Mouse (Mus musculus): ENCODE measurements at regions not wholly inside any gene's neighbourhood (a gene's known extent, or its start where the extent isn't known, plus 50 kb on each side); places are given as distances from the start of the nearest gene placed in this dataset.

DNA sequence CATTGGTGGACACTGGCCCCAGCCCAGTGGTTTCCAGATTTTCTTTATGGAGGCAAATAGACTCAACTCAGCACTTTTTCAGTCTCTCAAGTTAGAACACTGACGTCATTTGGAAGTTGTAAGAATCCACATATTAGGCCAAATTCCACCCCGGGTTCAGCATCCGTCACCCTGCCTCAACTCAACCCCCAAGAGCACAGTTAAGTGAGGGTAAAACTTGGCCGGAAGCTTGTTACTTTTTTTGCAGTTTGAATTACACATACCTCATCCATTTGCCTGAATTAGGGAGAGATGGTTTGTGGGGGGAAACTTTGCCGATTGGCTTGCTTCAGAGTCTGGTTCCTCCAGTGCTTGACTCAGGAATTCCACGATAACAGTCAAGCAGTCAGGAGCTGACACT, 251.9 kb downstream of the 1500009L16Rik start:
- peak; percentile 79 for ATAC-seq (ENCODE audit: low FRiP score, low read depth)

DNA sequence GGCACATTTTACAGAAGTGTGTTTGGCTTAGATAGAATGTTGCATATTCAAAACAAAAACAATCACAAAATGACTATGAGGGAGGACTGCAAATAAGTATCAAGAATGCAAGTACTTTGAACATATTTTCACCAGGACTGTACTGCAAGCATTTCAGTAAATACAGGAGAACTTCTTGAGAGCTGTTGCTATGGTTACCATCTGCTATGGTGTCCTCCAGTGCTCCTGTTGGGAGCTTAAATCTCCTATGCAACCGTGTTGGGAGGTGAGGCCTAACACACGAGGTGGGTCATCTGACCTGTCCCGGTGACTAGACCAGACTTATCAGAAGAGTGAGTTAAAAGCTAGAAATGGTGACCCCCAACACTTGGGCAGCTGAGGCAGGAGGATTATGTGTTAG, 253.9 kb downstream of the 1500009L16Rik start:
- 54% methylated on average over 3 of the region's 3 CpGs for WGBS

More for the DNA sequence above, 251.9 kb downstream of the 1500009L16Rik start:
- H3K27me3 ChIP-seq (ENCODE audit: control insufficient read depth, insufficient read depth, low read length): no peaks in the 10 kb centered on the region
- 40% methylated on average over 6 of the region's 6 CpGs for WGBS
- no peak overlapping the region for H3K27ac ChIP-seq (replicated peaks; ENCODE audit: low read depth, low read length)
- no peak for TF ChIP-seq POLR2A (IDR thresholded peaks at IDR 0.05; ENCODE audit: borderline replicate concordance, extremely low read depth, insufficient read depth, insufficient read length)
- peak; percentile 74 for DNase-seq (ENCODE audit: low spot score)
- no peak overlapping the region for H3K4me2 ChIP-seq (replicated peaks; ENCODE audit: low read depth, low read length, severe bottlenecking)
- no peak overlapping the region for H3K4me3 ChIP-seq (replicated peaks; ENCODE audit: low read length)
- no peaks in the 10 kb centered on the region for H3K9me3 ChIP-seq (ENCODE audit: control insufficient read depth, low read length)
- no peaks in the 10 kb centered on the region for H3K36me3 ChIP-seq (ENCODE audit: control insufficient read depth, insufficient read depth, low read length)
- peaks cover 7% of the 10 kb centered on the region; the same call in 1 of the 2 replicates for H3K4me1 ChIP-seq (ENCODE audit: control insufficient read depth, insufficient read depth, low read length)
- H3K9ac ChIP-seq (ENCODE audit: low read depth, low read length, severe bottlenecking): no peak overlapping the region

DNA sequence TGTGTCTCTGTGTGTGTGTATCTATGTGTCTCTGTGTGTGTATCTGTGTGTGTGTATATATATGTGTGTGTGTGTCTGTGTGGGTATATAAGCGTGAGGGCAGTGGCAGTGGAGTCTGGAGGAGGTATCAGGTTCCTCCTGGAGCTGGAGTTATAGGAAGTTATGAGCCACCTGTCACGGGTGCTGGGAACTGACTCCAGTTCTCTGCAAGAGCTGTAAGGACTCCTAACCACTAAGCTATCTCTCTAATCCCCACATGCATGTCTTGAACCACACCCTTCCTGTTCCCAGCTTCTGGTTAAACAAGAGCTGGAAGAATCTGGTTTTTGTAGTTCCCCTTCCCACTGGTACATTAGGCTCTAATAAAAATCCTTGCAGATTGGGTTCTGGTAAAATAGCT, 257.3 kb downstream of the 1500009L16Rik start:
- no peak for ATAC-seq (ENCODE audit: low FRiP score, low read depth)
- no peaks in the 10 kb centered on the region for H3K27me3 ChIP-seq (ENCODE audit: control insufficient read depth, insufficient read depth, low read length)

More for the DNA sequence above, 253.9 kb downstream of the 1500009L16Rik start:
- Histone ChIP-seq H3K4me3 (replicated peaks; ENCODE audit: low read length) (no peak overlapping the region), H3K27me3 (ENCODE audit: control insufficient read depth, insufficient read depth, low read length) (no peaks in the 10 kb centered on the region), H3K36me3 (ENCODE audit: control insufficient read depth, insufficient read depth, low read length) (no peaks in the 10 kb centered on the region), H3K9ac (ENCODE audit: low read depth, low read length, severe bottlenecking) (no peak overlapping the region), H3K27ac (replicated peaks; ENCODE audit: low read depth, low read length) (no peak overlapping the region), H3K4me1 (ENCODE audit: control insufficient read depth, insufficient read depth, low read length) (peaks cover 7% of the 10 kb centered on the region; the same call in 1 of the 2 replicates), H3K9me3 (ENCODE audit: control insufficient read depth, low read length) (no peaks in the 10 kb centered on the region), H3K4me2 (replicated peaks; ENCODE audit: low read depth, low read length, severe bottlenecking) (no peak overlapping the region)
- no peak for DNase-seq (ENCODE audit: low spot score)
- TF ChIP-seq POLR2A (IDR thresholded peaks at IDR 0.05; ENCODE audit: borderline replicate concordance, extremely low read depth, insufficient read depth, insufficient read length): no peak
- ATAC-seq (ENCODE audit: low FRiP score, low read depth): no peak

DNA sequence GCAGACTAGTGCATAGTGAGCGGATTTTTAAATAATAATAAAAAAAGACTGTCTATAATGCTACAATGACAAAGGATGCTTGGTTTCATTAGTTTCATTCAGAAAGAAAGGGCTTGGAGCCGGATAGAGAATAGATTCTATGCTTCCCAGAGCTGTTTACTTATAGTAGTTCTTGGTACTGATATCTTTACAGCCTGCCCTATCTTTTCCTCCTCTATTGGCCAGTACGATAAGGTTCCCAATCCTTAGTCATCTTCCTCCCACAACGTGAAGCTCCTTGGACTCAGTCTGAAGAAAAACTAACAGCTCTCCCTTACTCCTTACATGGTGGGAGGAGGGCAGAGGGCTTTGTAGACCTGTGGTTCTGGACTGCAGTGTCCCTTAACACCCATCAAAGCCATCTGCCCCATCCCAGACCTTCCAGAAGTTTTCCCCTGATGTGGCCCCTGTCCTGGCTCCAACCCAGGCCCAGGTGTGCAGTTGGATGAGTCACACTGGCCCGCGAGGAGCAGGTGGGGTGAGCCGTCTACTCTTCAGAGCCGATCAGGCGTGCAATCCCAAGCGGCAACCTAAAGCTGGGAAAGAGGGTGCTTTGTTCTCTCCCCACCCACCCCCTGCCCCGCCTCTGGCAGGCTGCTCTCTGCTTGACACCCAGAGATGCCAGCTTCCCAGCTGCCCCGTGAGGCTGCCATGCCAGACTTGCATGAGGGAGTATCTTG, 262.2 kb downstream of the 1500009L16Rik start:
- H3K4me1 ChIP-seq (ENCODE audit: control insufficient read depth, insufficient read depth, low read length): no peaks in the 10 kb centered on the region
- ATAC-seq (ENCODE audit: low FRiP score, low read depth) (no peak; the same call in 1 of the 2 replicates), DNase-seq (ENCODE audit: low spot score) (no peak)
- no peak overlapping the region for H3K9ac ChIP-seq (ENCODE audit: low read depth, low read length, severe bottlenecking)
- no peaks in the 10 kb centered on the region for H3K27me3 ChIP-seq (ENCODE audit: control insufficient read depth, insufficient read depth, low read length)
- no peaks in the 10 kb centered on the region for H3K9me3 ChIP-seq (ENCODE audit: control insufficient read depth, low read length)
- H3K4me2 ChIP-seq (replicated peaks; ENCODE audit: low read depth, low read length, severe bottlenecking): no peak overlapping the region
- no peak for TF ChIP-seq POLR2A (IDR thresholded peaks at IDR 0.05; ENCODE audit: borderline replicate concordance, extremely low read depth, insufficient read depth, insufficient read length)
- H3K4me3 ChIP-seq (replicated peaks; ENCODE audit: low read length): no peak overlapping the region
- no peaks in the 10 kb centered on the region for H3K36me3 ChIP-seq (ENCODE audit: control insufficient read depth, insufficient read depth, low read length)
- 73% methylated on average over 12 of the region's 12 CpGs for WGBS
- no peak overlapping the region for H3K27ac ChIP-seq (replicated peaks; ENCODE audit: low read depth, low read length)

More for the DNA sequence above, 257.3 kb downstream of the 1500009L16Rik start:
- WGBS: 49% methylated on average over 2 of the region's 2 CpGs
- no peak for DNase-seq (ENCODE audit: low spot score)
- Histone ChIP-seq H3K36me3 (ENCODE audit: control insufficient read depth, insufficient read depth, low read length) (no peaks in the 10 kb centered on the region), H3K9ac (ENCODE audit: low read depth, low read length, severe bottlenecking) (no peak overlapping the region), H3K4me2 (replicated peaks; ENCODE audit: low read depth, low read length, severe bottlenecking) (no peak overlapping the region), H3K27ac (replicated peaks; ENCODE audit: low read depth, low read length) (no peak overlapping the region), H3K4me1 (ENCODE audit: control insufficient read depth, insufficient read depth, low read length) (peaks cover 6% of the 10 kb centered on the region; the same call in 1 of the 2 replicates), H3K9me3 (ENCODE audit: control insufficient read depth, low read length) (no peaks in the 10 kb centered on the region), H3K4me3 (replicated peaks; ENCODE audit: low read length) (no peak overlapping the region)
- no peak for TF ChIP-seq POLR2A (IDR thresholded peaks at IDR 0.05; ENCODE audit: borderline replicate concordance, extremely low read depth, insufficient read depth, insufficient read length)

DNA sequence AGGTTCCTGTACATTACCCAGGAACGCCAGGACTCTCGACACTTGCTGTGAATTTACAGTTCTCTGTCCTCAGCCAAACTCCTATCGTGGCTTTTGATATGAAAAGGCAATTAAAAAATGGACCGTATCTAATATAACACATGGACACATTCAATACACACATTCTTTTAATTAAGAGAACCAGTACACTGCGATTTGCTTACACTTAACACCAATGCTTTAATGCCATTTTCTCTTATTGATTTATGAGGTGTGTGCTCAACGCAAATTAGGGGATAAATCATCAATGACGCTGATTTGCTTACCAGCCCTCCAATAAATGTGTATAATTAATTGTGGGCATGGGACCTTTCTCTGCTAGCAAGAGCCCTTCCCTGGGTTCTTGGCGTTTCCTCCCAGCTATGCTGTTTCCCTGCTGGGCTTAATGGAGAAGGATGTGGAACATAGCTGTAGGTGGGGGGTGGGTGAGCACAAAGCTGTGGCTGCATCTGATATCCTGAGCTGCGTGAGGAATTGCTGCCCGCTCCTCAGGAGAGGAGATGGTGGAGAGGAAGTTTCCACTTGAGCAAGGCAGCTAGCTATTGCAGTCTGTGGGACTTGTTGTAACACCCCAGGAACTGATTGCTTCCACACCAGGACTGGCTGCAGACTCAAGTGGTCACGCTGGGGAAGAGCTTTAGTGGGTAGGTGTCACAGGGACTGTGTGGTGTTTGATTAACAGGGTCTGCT, 270.1 kb downstream of the 1500009L16Rik start:
- Histone ChIP-seq H3K4me3 (replicated peaks; ENCODE audit: low read length) (no peak overlapping the region), H3K9ac (ENCODE audit: low read depth, low read length, severe bottlenecking) (no peak overlapping the region), H3K36me3 (ENCODE audit: control insufficient read depth, insufficient read depth, low read length) (no peaks in the 10 kb centered on the region), H3K4me2 (replicated peaks; ENCODE audit: low read depth, low read length, severe bottlenecking) (peak overlapping the region; percentile 1; the same call in 1 of the 2 replicates), H3K27ac (replicated peaks; ENCODE audit: low read depth, low read length) (no peak overlapping the region), H3K27me3 (ENCODE audit: control insufficient read depth, insufficient read depth, low read length) (no peaks in the 10 kb centered on the region), H3K9me3 (ENCODE audit: control insufficient read depth, low read length) (no peaks in the 10 kb centered on the region), H3K4me1 (ENCODE audit: control insufficient read depth, insufficient read depth, low read length) (peaks cover 35% of the 10 kb centered on the region)
- DNase-seq (ENCODE audit: low spot score): peak; percentile 36
- no peak for TF ChIP-seq POLR2A (IDR thresholded peaks at IDR 0.05; ENCODE audit: borderline replicate concordance, extremely low read depth, insufficient read depth, insufficient read length)
- ATAC-seq (ENCODE audit: low FRiP score, low read depth): peak; percentile 28; the same call in 1 of the 2 replicates
- WGBS: 19% methylated on average over 11 of the region's 11 CpGs

Measured in limb, embryonic 14.5 days (tissue).